Mouse (Mus musculus) lung, embryonic 14.5 days (tissue): Measurements from ENCODE around the gene Pcp2. TPM values are rescaled to one million over a fixed set of nuclear protein-coding genes. Genes with fewer than 3 reads are reported as not detected.

Experiments used
- ATAC-seq: fragments of 200-750 bp; cut with Nextera tagmentation; 2 replicates; pipeline ENCODE4 v1.8.0; 2017; ENCODE audit warnings: mild to moderate bottlenecking, moderate TSS enrichment, moderate library complexity; ENCODE audit not compliant: insufficient read depth
- DNase-seq: peaks from one replicate; pipeline ENCODE4 v3.0.0-alpha.2; 2015
- H3K27ac ChIP-seq: fragments of 300-500 bp; sonication (generic); 2 replicates; pipeline ENCODE4 v1.5.1; 2014; ENCODE audit warnings: low read depth, mild to moderate bottlenecking, moderate library complexity
- H3K27me3 ChIP-seq: fragments of 300-500 bp; sonication (generic); 2 replicates; pipeline ENCODE4 v1.6.1; 2014; ENCODE audit warnings: low read length, control low read depth; ENCODE audit not compliant: insufficient read depth
- H3K36me3 ChIP-seq: fragments of 300-500 bp; sonication (generic); 2 replicates; pipeline ENCODE4 v1.6.1; 2014; ENCODE audit warnings: control low read depth; ENCODE audit not compliant: insufficient read depth
- H3K4me1 ChIP-seq: fragments of 300-500 bp; sonication (generic); 2 replicates; pipeline ENCODE4 v1.6.1; 2014; ENCODE audit warnings: antibody characterized with exemption, control low read depth; ENCODE audit not compliant: insufficient read depth
- H3K4me2 ChIP-seq: fragments of 300-500 bp; sonication (generic); 2 replicates; pipeline ENCODE4 v1.6.1; 2014; ENCODE audit warnings: mild to moderate bottlenecking
- H3K4me3 ChIP-seq: fragments of 300-500 bp; sonication (generic); 2 replicates; pipeline ENCODE4 v1.5.1; 2014; ENCODE audit warnings: low read depth, low read length
- H3K9ac ChIP-seq: fragments of 300-500 bp; sonication (generic); 2 replicates; pipeline ENCODE4 v1.6.1; 2014
- H3K9me3 ChIP-seq: fragments of 300-500 bp; sonication (generic); 2 replicates; pipeline ENCODE4 v1.6.1; 2016; ENCODE audit warnings: low read depth, low read length, control low read depth
- CTCF ChIP-seq: IDR thresholded peaks from 2 replicates; pipeline ENCODE4 v1.5.1; 2016; ENCODE audit warnings: antibody characterized with exemption, low read depth
- WGBS: fragments of 180-500 bp; shearing (Covaris S2); extraction: QIAGEN DNeasy Blood & Tissue Kit; methylation state at CpG from one replicate; pipeline ENCODE4 v1.1.7; 2014; 5-methylcytosine and 5-hydroxymethylcytosine counted together
- polyA plus RNA-seq: library from polyadenylated mRNA; unstranded; fragments of >200 nt; fragmentation: Nextera tagmentation; extraction: Ambion mirVana; gene quantifications from 2 replicates; pipeline ENCODE4 v1.2.1, GENCODE M21; 2014

Gene Pcp2
- polyA plus RNA-seq, 1 experiment from 2014 or later, result not detected

DNA sequence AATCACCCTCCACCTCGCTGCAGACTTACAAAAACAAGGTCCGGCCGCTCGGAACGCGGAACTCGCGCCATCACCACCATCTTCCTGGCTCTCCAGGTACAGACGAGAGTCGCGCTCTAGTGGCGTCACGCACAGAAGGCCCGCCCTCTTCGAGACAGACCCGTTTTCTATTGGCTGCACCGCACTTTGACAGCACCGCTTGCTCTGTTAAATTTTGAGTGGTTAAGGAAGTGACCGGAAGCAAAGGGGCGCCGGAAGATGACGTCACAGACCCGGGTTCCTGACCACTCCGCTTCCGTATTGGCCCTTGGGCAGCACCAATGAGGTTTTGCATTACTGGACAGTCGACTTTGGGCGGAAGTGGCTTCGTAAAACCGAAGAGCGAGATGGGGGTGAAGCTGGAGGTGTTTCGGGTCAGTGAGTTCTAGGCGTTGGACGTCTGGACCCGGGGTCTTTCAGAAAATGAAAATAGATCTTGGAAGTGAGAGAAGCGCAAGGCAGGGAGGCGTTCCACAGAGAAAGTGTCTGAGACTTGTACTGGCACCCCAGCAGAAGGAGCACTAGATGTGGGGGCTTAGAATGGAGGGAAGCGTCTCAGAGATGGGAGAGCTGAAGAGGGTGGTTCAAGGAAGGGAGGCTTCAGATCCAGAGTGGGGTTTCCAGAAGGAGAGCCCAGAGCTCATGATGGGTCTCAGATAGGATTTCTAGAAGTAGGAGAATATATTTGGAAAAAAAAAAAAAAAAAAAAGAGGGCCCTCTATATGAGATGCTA is 4.0 kb downstream of the Pcp2 start, which contains the start of the genes Xab2 and Pet100:
Xab2 (minus strand) TSS at position 118 of the 772 bp plus-strand sequence.
Pet100 (plus strand) TSS at position 350 of the 772 bp plus-strand sequence.
- DNase-seq (peak; percentile 100), ATAC-seq (peak; percentile 99)
- under 1% methylated on average over 37 of the region's 37 CpGs for WGBS
- TF ChIP-seq CTCF, result no peak
- H3K4me1 ChIP-seq, result peaks cover 3% of the 10 kb centered on the region; the same call in 1 of the 2 replicates
- H3K27me3 ChIP-seq, result no peaks in the 10 kb centered on the region
- H3K4me2 ChIP-seq, result peak within 1 kb of the TSS; percentile 88
- peak within 1 kb of the TSS; percentile 87 for H3K4me3 ChIP-seq
- H3K9me3 ChIP-seq, result no peaks in the 10 kb centered on the region
- H3K27ac ChIP-seq, result no peak within 1 kb of the TSS
- peak within 1 kb of the TSS; percentile 73 for H3K9ac ChIP-seq
- H3K36me3 ChIP-seq, result peaks cover 20% of the 10 kb centered on the region

DNA sequence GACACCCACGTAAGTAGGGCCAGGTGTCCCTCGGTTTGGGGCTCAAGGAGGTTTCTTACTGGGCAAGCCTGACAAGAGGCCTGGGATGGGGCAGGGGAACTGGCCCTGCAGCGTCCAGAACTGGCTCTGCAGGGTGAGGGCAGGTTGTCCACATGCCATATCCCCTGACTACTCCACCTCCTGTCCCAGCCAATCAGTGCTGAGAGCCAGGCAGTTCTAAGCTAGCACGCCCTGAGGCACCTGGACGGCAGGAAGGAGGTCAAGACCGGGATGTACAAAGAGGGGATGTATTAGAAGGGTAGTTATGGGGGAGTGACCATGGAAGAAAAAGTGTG is 15.6 kb downstream of the Pcp2 start:
- no peak for TF ChIP-seq CTCF
- no peak for ATAC-seq
- Histone ChIP-seq H3K4me1 (no peaks in the 10 kb centered on the region), H3K4me3 (no peak overlapping the region), H3K36me3 (peaks cover 74% of the 10 kb centered on the region), H3K9ac (no peak overlapping the region), H3K9me3 (no peaks in the 10 kb centered on the region), H3K27me3 (no peaks in the 10 kb centered on the region), H3K27ac (no peak overlapping the region), H3K4me2 (no peak overlapping the region)
- 72% methylated on average over 6 of the region's 6 CpGs for WGBS
- no peak for DNase-seq

- H3K4me1 ChIP-seq, result no peaks in the 10 kb centered on the region
- DNase-seq, result no peak
- no peak overlapping the region for H3K27ac ChIP-seq
- ATAC-seq, result no peak
- peaks cover 69% of the 10 kb centered on the region for H3K36me3 ChIP-seq
- no peak for TF ChIP-seq CTCF
- no peak overlapping the region for H3K4me2 ChIP-seq
- H3K27me3 ChIP-seq, result no peaks in the 10 kb centered on the region
- no peak overlapping the region for H3K4me3 ChIP-seq
- 72% methylated on average over 12 of the region's 12 CpGs for WGBS
- no peak overlapping the region; the same call in 1 of the 2 replicates for H3K9ac ChIP-seq
- H3K9me3 ChIP-seq, result no peaks in the 10 kb centered on the region
Observed at GRCm38 (mm10) chr8:3609046-3609815, 16.1 kb downstream of the Pcp2 start.

- H3K27ac ChIP-seq, result no peak overlapping the region
- H3K9me3 ChIP-seq, result no peaks in the 10 kb centered on the region
- H3K4me2 ChIP-seq, result no peak overlapping the region
- DNase-seq, result no peak
- H3K36me3 ChIP-seq, result peaks cover 54% of the 10 kb centered on the region
- no peak for TF ChIP-seq CTCF
- no peak overlapping the region for H3K4me3 ChIP-seq
- H3K4me1 ChIP-seq, result no peaks in the 10 kb centered on the region
- H3K27me3 ChIP-seq, result no peaks in the 10 kb centered on the region
- H3K9ac ChIP-seq, result no peak overlapping the region
- no peak for ATAC-seq
- WGBS, result 80% methylated on average over 7 of the region's 7 CpGs
Observed at GRCm38 (mm10) chr8:3607822-3608221, 17.5 kb downstream of the Pcp2 start.

- no peaks in the 10 kb centered on the region for H3K4me1 ChIP-seq
- H3K9me3 ChIP-seq, result no peaks in the 10 kb centered on the region
- H3K4me3 ChIP-seq, result no peak overlapping the region
- H3K27ac ChIP-seq, result no peak overlapping the region
- H3K36me3 ChIP-seq, result peaks cover 45% of the 10 kb centered on the region
- no peak overlapping the region for H3K9ac ChIP-seq
- DNase-seq, result peak; percentile 11
- no peak overlapping the region for H3K4me2 ChIP-seq
- no peak for TF ChIP-seq CTCF
- no peaks in the 10 kb centered on the region for H3K27me3 ChIP-seq
- peak; percentile 28; the same call in 1 of the 2 replicates for ATAC-seq
- 60% methylated on average over 16 of the region's 16 CpGs for WGBS
Observed at GRCm38 (mm10) chr8:3606593-3606992, 18.8 kb downstream of the Pcp2 start.

DNA sequence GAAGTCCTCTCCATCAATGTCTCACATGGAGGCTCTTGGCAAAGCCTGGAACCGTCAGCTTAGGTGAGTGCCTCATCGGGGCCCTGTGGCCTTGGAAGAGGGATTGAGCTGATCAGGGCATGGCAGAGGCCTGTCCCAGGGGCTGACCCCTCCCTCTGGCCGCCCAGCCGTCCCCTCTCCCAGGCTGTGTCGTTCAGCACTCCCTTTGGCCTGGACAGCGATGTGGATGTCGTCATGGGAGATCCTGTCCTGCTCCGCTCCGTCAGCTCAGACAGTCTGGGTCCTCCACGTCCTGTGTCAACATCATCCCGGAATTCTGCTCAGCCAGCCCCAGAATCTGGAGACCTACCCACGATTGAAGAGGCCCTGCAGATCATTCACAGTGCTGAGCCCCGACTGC is 21.9 kb downstream of the Pcp2 start:
- WGBS, result 54% methylated on average over 13 of the region's 13 CpGs
- H3K9me3 ChIP-seq, result no peaks in the 10 kb centered on the region
- no peak overlapping the region for H3K27ac ChIP-seq
- no peaks in the 10 kb centered on the region for H3K27me3 ChIP-seq
- no peak for DNase-seq
- TF ChIP-seq CTCF, result no peak
- H3K9ac ChIP-seq, result no peak overlapping the region
- H3K36me3 ChIP-seq, result peaks cover 13% of the 10 kb centered on the region
- no peaks in the 10 kb centered on the region for H3K4me1 ChIP-seq
- H3K4me2 ChIP-seq, result no peak overlapping the region
- H3K4me3 ChIP-seq, result no peak overlapping the region
- no peak for ATAC-seq

DNA sequence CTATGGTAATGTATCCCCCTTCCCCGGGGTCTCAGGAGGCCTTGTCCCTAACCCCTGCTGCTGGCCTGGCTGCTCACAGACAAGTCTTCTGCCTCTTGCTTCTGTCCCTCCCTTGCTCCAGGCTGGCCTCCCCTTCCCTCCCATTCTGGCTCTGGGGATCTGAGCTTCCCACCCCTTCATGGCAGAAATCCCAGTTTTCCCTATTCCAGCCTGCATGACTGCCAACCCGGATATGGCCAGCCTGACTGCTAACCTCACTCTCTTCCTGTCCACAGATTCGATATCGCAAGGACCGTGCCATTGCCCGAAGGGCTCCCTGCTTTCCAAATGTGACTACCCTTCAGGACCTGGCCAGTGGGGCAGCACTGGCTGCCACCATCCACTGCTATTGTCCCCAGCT is 24.9 kb downstream of the Pcp2 start:
- Histone ChIP-seq H3K27me3 (no peaks in the 10 kb centered on the region), H3K4me2 (no peak overlapping the region), H3K9me3 (no peaks in the 10 kb centered on the region), H3K27ac (no peak overlapping the region), H3K4me1 (no peaks in the 10 kb centered on the region), H3K36me3 (0 out of 2 replicates have a peak, but pooled peaks cover 2% of the 10 kb centered on the region), H3K4me3 (no peak overlapping the region), H3K9ac (no peak overlapping the region)
- DNase-seq, result peak; percentile 67
- ATAC-seq, result peak; percentile 38; the same call in 1 of the 2 replicates
- no peak for TF ChIP-seq CTCF
- WGBS, result 89% methylated on average over 6 of the region's 6 CpGs
